Mouse (Mus musculus) olfactory bulb, adult 2 months (tissue): ENCODE measurements around the gene Mia3.
"Not testable (repeated sequence)": the region's sequence is repeated elsewhere in the genome, so short reads cannot be mapped to it uniquely, and the experiment has no call there.

Experiments used
- CTCF ChIP-seq: fragments of 200-500 bp; IDR thresholded peaks from 2 replicates; pipeline ENCODE4 v1.5.1; 2012; ENCODE audit warnings: low read depth, mild to moderate bottlenecking, low read length, moderate library complexity; ENCODE audit not compliant: insufficient read depth
- POLR2A ChIP-seq: fragments of 200-500 bp; IDR thresholded peaks from 2 replicates; pipeline ENCODE4 v1.6.1; 2012; ENCODE audit warnings: mild to moderate bottlenecking, low read depth, low read length, moderate library complexity; ENCODE audit not compliant: insufficient read depth

DNA sequence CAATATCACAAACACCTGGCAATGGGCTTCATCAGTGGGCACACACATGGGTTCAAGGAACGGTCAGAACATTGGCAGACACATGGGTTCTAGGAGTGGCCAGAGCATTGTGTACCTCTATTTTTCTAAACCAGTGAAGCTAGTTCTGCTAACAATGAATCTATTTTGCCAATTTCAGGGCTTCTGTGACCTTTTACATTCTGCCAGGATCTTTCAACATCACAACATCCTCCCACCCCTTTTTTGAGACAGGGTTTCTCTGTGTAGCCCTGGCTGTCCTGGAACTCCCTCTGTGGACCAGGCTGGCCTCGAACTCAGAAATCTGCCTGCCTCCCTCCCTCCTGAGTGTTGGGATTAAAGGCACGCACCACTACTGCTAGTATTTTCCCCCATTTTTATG lies 18.1 kb upstream of the Mia3 start:
- TF ChIP-seq CTCF, POLR2A: not testable (repeated sequence)
